Mouse (Mus musculus) embryo, embryonic 11 days (tissue): ENCODE measurements at regions not wholly inside any gene's neighbourhood (a gene's known extent, or its start where the extent isn't known, plus 50 kb on each side); places are given as distances from the start of the nearest gene placed in this dataset.

Source experiments
- DNase-seq: peaks from one replicate; pipeline ENCODE4 v3.0.0-alpha.2; 2015

DNA sequence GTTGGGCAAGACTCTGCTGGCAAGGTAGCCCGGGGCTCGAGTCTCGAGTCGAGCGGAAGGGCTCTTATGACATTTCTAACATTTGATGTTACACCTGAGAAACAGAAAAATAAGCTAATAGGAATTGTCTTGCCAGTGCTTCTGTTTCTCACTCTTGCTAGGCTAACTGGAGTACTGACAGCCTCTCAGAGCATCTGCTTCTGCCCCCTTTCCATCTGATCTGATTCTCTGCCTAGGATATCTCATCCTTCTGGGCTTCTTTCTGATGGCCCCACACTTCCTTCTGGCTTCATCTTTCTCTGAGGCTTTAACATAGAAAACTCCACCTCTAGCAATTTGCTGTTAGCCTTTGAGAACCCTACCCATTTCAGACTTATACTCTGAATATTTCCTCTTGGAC lies 95.0 kb upstream of the Arhgef9 start:
- no peak for DNase-seq

DNA sequence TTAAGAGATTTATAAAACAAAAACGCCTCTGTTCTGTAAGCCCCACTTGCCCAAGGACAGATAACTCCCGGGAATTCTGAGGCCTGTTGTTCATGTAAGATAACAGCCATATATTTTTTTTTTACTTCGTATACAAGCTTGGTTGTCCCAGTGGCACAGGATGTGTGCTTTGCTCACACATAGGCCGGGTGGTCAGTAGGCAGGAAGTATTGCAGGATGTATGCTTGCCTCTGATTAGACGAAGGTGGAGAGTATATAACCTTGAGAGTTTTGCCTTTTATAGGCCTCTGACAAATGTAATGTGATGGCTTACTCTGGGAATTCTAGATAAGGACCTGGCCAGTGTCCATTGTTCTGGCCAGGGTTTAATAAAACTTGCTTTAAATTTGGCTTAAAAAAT lies 85.4 kb upstream of the Arhgef9 start:
- DNase-seq: no peak

DNA sequence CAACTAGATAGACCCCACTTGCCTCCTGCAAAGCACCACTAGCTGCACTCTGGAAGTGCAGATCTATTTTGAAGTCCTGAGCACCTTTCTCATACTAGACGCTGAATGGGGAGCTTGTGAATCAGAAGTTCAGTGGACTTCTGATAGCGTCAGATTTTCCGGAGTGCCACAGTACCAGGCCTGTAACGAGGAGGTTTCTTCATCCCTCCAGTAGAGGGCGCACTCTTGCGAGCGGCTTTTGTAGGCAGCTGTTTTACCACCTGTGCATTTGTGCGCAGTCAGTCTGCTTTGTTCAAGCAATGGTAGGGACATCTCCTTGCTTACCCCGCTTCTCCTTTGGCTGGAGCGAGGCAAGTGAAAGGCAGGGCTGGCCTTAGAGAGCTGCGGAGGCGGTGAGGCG lies 56.9 kb upstream of the Arhgef9 start:
- peak; percentile 35 for DNase-seq
